15 mouse cellular contexts compared by ENCODE assay signal in the genomic region with DNA sequence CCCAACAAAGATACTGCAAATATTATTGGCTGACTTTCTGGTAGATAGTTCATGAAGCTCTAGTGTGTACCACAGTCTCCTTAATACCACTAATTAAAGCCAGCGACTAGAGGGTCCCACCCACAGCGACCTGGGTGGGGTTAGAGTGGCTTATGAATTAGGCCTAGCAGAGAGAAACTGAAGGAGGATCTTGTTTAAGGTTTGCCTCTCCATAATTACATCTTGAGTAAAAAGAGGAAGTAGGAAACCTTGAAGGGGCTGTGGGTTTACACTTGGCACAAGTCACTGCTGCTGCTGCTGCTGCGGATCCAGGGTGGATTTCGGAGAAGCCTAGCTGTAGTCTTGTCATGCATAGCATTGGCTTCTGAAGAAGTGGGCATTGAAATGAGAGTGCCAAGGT. TPM values are rescaled to one million over a fixed set of nuclear protein-coding genes. Genes with fewer than 3 reads are reported as not detected.
DNase-seq lines count a peak whose midpoint lies in the region; ATAC-seq lines count a peak whose summit lies in the region.
"Had no signal": no experiment of that assay in that cellular context is flagged by ENCODE, and none has a peak within 500 bp of the region (broad histone marks: within the 10 kb centered on the region; RNA-seq: fewer than 3 reads in every experiment).

No protein-coding gene starts in this region.

- DNase-seq in 416B (ENCODE audit: low read depth) (peak; percentile 85), A20 (ENCODE audit: low read depth, low spot score) (peak; percentile 60)
- DNase-seq in thymus, postnatal 0 days (ENCODE audit: low spot score), result no peak
- DNase-seq in gastrocnemius, postnatal 25 days, result no peak
- DNase-seq in layer of hippocampus, adult 11-12 months (ENCODE audit: low spot score), result no peak
- DNase-seq: cerebellum, adult 8-10 months; gastrocnemius, postnatal 10 days; kidney, postnatal 4 days; lung, postnatal 14 days; right cerebral cortex, postnatal 25 days; thymus, postnatal 25 days had no signal

- ATAC-seq in common myeloid progenitor, adult 5-6 weeks (replicated peaks; ENCODE audit: low read depth, poor library complexity, severe bottlenecking), result peak; percentile 84
- peak; percentile 87 for ATAC-seq in megakaryocyte progenitor cell, adult 5-6 weeks (replicated peaks; ENCODE audit: poor library complexity)
- ATAC-seq: hindbrain, postnatal 0 days; intestine, postnatal 0 days had no signal

RNA-seq across cellular contexts. Expression of a gene that starts 48.2 kb away (rescaled TPM):
- 114 and 131 TPM in 2 replicates for total RNA-seq in common myeloid progenitor, adult 5-6 weeks (2017)
- 87.6 and 105 TPM in 2 replicates for total RNA-seq in megakaryocyte progenitor cell, adult 5-6 weeks (2015)
- total RNA-seq in megakaryocyte progenitor cell, adult 5-6 weeks (2017), result 75.6 and 111 TPM in 2 replicates
- 44.9 and 52.3 TPM in 2 replicates for polyA plus RNA-seq in thymus, postnatal 0 days (2015; fragmentation: Nextera tagmentation; extraction: Ambion mirVana)
- 10 to 100 TPM; 13.7 to 14.8 TPM for total RNA-seq in gastrocnemius, postnatal 25 days (2021)

Comparison
In these comparisons a context has a peak if more than half of its experiments do, and no peak if none do; other contexts are left out.
1. DNase-seq: peak in 416B (single experiment) and A20 (single experiment); none in thymus, postnatal 0 days (single experiment), gastrocnemius, postnatal 25 days (single experiment) and layer of hippocampus, adult 11-12 months (single experiment).